Mouse (Mus musculus): ENCODE data around the gene Robo3. TPM values are rescaled to one million over a fixed set of nuclear protein-coding genes. Genes with fewer than 3 reads are reported as not detected.
A peak's percentile ranks its signal among the peaks of the same experiment; 100 is the strongest.

The Robo3 gene
- polyA plus RNA-seq, 1 experiment from 2014 or later: 0.08 TPM

GRCm38 (mm10) chr9:37418791-37419190, 14.3 kb downstream of the Robo3 start:
- Histone ChIP-seq H3K4me3 (ENCODE audit: low read depth, low read length) (no peak overlapping the region), H3K9me3 (ENCODE audit: low read length) (no peaks in the 10 kb centered on the region), H3K4me1 (ENCODE audit: insufficient read depth, low read depth, low read length) (no peaks in the 10 kb centered on the region), H3K27ac (ENCODE audit: low read length) (no peak overlapping the region), H3K27me3 (replicated peaks; ENCODE audit: insufficient read depth, low read length) (no peaks in the 10 kb centered on the region), H3K36me3 (ENCODE audit: insufficient read depth, low read length) (no peaks in the 10 kb centered on the region), H3K9ac (replicated peaks; ENCODE audit: low read depth) (no peak overlapping the region), H3K4me2 (replicated peaks; ENCODE audit: low read depth, low read length) (no peak overlapping the region)
- no peak for TF ChIP-seq EP300 (IDR thresholded peaks at IDR 0.05)
- no peak for TF ChIP-seq CTCF (IDR thresholded peaks at IDR 0.05)
- WGBS: 72% methylated on average over 4 of the region's 4 CpGs
- no peak for ATAC-seq
- DNase-seq (ENCODE audit: low spot score): no peak

GRCm38 (mm10) chr9:37414666-37415065, 18.4 kb downstream of the Robo3 start:
- Histone ChIP-seq H3K9ac (replicated peaks; ENCODE audit: low read depth) (no peak overlapping the region), H3K4me3 (ENCODE audit: low read depth, low read length) (no peak overlapping the region), H3K36me3 (ENCODE audit: insufficient read depth, low read length) (no peaks in the 10 kb centered on the region), H3K27me3 (replicated peaks; ENCODE audit: insufficient read depth, low read length) (no peaks in the 10 kb centered on the region), H3K4me2 (replicated peaks; ENCODE audit: low read depth, low read length) (no peak overlapping the region), H3K4me1 (ENCODE audit: insufficient read depth, low read depth, low read length) (no peaks in the 10 kb centered on the region), H3K27ac (ENCODE audit: low read length) (no peak overlapping the region), H3K9me3 (ENCODE audit: low read length) (no peaks in the 10 kb centered on the region)
- WGBS: 61% methylated on average over 3 of the region's 3 CpGs
- TF ChIP-seq CTCF (IDR thresholded peaks at IDR 0.05) (no peak), EP300 (IDR thresholded peaks at IDR 0.05) (no peak)
- DNase-seq (ENCODE audit: low spot score) (no peak), ATAC-seq (no peak)

GRCm38 (mm10) chr9:37412989-37413388, 20.1 kb downstream of the Robo3 start:
- Histone ChIP-seq H3K27me3 (replicated peaks; ENCODE audit: insufficient read depth, low read length) (no peaks in the 10 kb centered on the region), H3K4me2 (replicated peaks; ENCODE audit: low read depth, low read length) (no peak overlapping the region), H3K4me3 (ENCODE audit: low read depth, low read length) (no peak overlapping the region), H3K36me3 (ENCODE audit: insufficient read depth, low read length) (no peaks in the 10 kb centered on the region), H3K9ac (replicated peaks; ENCODE audit: low read depth) (no peak overlapping the region), H3K9me3 (ENCODE audit: low read length) (no peaks in the 10 kb centered on the region), H3K4me1 (ENCODE audit: insufficient read depth, low read depth, low read length) (no peaks in the 10 kb centered on the region), H3K27ac (ENCODE audit: low read length) (no peak overlapping the region)
- 45% methylated on average over 3 of the region's 3 CpGs for WGBS
- no peak for ATAC-seq
- TF ChIP-seq EP300 (IDR thresholded peaks at IDR 0.05): no peak
- TF ChIP-seq CTCF (IDR thresholded peaks at IDR 0.05): no peak
- DNase-seq (ENCODE audit: low spot score): no peak

- Histone ChIP-seq H3K9me3 (ENCODE audit: low read length) (no peaks in the 10 kb centered on the region), H3K4me3 (ENCODE audit: low read depth, low read length) (no peak overlapping the region), H3K27me3 (replicated peaks; ENCODE audit: insufficient read depth, low read length) (no peaks in the 10 kb centered on the region), H3K36me3 (ENCODE audit: insufficient read depth, low read length) (no peaks in the 10 kb centered on the region), H3K27ac (ENCODE audit: low read length) (no peak overlapping the region), H3K4me1 (ENCODE audit: insufficient read depth, low read depth, low read length) (no peaks in the 10 kb centered on the region), H3K4me2 (replicated peaks; ENCODE audit: low read depth, low read length) (no peak overlapping the region), H3K9ac (replicated peaks; ENCODE audit: low read depth) (no peak overlapping the region)
- no peak for TF ChIP-seq EP300 (IDR thresholded peaks at IDR 0.05)
- no peak for TF ChIP-seq CTCF (IDR thresholded peaks at IDR 0.05)
- DNase-seq (ENCODE audit: low spot score): no peak
- ATAC-seq: no peak
- WGBS: 62% methylated on average over 8 of the region's 8 CpGs
Observed at GRCm38 (mm10) chr9:37409698-37410445, 23.2 kb downstream of the Robo3 start.

GRCm38 (mm10) chr9:37407850-37408502, 25.1 kb downstream of the Robo3 start:
- H3K9me3 ChIP-seq (ENCODE audit: low read length): no peaks in the 10 kb centered on the region
- no peak overlapping the region for H3K4me3 ChIP-seq (ENCODE audit: low read depth, low read length)
- no peaks in the 10 kb centered on the region for H3K4me1 ChIP-seq (ENCODE audit: insufficient read depth, low read depth, low read length)
- WGBS: 26% methylated on average over 19 of the region's 19 CpGs
- DNase-seq (ENCODE audit: low spot score) (no peak), ATAC-seq (no peak)
- TF ChIP-seq EP300 (IDR thresholded peaks at IDR 0.05): no peak
- peak; percentile 49 for TF ChIP-seq CTCF (IDR thresholded peaks at IDR 0.05)
- H3K4me2 ChIP-seq (replicated peaks; ENCODE audit: low read depth, low read length): no peak overlapping the region
- no peaks in the 10 kb centered on the region for H3K27me3 ChIP-seq (replicated peaks; ENCODE audit: insufficient read depth, low read length)
- no peak overlapping the region for H3K9ac ChIP-seq (replicated peaks; ENCODE audit: low read depth)
- H3K27ac ChIP-seq (ENCODE audit: low read length): no peak overlapping the region
- no peaks in the 10 kb centered on the region for H3K36me3 ChIP-seq (ENCODE audit: insufficient read depth, low read length)

GRCm38 (mm10) chr9:37406372-37406771, 26.7 kb downstream of the Robo3 start:
- DNase-seq (ENCODE audit: low spot score) (peak; percentile 57), ATAC-seq (no peak)
- no peak overlapping the region for H3K4me2 ChIP-seq (replicated peaks; ENCODE audit: low read depth, low read length)
- TF ChIP-seq CTCF (IDR thresholded peaks at IDR 0.05) (peak; percentile 89), EP300 (IDR thresholded peaks at IDR 0.05) (no peak)
- no peak overlapping the region for H3K27ac ChIP-seq (ENCODE audit: low read length)
- no peak overlapping the region for H3K4me3 ChIP-seq (ENCODE audit: low read depth, low read length)
- H3K9me3 ChIP-seq (ENCODE audit: low read length): no peaks in the 10 kb centered on the region
- H3K4me1 ChIP-seq (ENCODE audit: insufficient read depth, low read depth, low read length): no peaks in the 10 kb centered on the region
- no peaks in the 10 kb centered on the region for H3K36me3 ChIP-seq (ENCODE audit: insufficient read depth, low read length)
- H3K9ac ChIP-seq (replicated peaks; ENCODE audit: low read depth): no peak overlapping the region
- 0% methylated on average over 1 of the region's 1 CpGs for WGBS
- H3K27me3 ChIP-seq (replicated peaks; ENCODE audit: insufficient read depth, low read length): no peaks in the 10 kb centered on the region
